Mouse (Mus musculus) T-cell, adult 2 months (primary cell): ENCODE measurements around the gene Tmtc2.

Source experiments
- DNase-seq: peaks from one replicate; pipeline ENCODE4 v3.0.0; 2022; ENCODE audit warnings: low spot score

Tmtc2 gene

DNA sequence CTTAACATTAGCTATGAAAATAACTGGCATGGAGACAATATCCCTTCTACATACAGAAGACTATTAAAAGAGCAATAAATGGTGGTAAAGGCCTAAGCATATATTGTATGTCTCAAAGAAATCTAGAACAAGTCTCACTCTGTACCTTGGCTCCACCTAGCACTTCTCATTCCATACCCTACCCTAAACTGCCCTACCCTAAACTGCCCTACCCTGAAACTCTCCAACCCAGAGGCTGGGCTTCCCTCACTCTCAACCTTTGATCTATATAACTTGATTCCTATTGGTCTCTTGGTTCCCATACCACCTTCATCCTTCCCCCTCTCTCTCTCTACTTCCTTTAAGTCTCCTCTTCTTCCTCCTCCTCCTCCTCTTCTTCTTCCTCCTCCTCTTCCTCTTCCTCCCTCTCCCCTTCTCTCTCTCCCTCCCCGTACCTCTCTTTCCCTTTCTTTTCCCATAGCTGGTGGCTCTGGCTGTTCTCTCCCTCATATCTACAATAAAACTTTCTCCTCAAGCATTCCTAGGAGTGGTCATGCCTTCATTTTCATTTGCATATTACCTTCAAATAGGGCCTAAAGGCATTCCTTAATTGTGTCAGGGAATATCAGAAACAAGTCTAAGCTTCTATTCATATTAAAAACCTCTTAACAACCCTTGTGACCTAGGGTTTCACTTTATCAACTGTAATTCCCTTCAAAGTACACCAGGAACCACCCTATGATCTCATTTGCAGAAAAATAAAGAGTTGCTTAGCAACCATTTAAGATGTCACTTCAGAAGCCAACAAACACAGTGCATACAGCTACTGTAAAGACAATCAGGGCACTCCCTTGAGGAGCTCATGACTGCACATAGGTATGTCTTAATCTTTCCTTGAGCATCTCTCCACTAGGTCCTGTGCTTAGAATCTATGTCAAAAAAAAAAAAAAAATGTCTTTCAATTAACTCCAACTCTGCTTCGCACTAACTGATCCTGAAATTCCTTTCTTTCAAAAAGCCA lies 29.9 kb downstream of the Tmtc2 start:
- DNase-seq, result no peak

DNA sequence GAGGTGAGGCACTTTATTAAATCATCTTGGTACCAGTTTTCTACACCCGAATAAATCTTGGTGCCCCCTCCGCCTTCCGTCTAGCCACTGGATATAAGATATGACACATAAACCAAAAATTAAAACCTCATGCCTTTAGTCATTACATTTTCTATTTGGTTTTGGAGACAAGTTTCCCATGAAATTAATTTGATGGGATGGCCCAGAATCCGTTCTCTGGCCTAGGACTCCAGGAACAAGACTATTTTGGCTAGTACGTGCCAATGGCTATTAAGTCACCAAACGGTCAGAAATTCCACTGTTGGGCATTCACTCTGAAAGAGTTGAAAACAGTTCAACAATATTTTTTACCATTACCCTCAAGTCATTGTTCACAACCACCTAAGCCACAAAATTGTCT lies 32.2 kb downstream of the Tmtc2 start:
- no peak for DNase-seq

DNA sequence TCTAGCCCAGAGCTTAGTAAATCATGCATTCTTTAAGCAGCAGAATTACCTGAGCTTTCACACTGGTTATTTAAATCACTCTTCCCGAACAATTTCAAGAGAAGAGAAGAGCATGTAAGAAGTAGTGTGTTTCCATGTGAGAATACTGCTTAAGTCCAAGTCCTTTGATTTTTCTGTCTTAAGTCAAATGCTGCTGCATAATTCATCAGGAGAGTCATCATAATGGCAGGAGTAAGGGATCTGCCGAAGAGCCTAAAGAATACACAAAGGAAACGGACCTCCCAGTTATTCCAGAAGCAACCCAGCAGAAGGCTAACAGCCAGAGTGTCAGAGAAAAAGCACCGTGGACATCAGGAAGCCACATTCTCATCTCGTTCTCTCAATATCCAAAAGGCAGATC lies 34.6 kb downstream of the Tmtc2 start:
- DNase-seq, result no peak

DNA sequence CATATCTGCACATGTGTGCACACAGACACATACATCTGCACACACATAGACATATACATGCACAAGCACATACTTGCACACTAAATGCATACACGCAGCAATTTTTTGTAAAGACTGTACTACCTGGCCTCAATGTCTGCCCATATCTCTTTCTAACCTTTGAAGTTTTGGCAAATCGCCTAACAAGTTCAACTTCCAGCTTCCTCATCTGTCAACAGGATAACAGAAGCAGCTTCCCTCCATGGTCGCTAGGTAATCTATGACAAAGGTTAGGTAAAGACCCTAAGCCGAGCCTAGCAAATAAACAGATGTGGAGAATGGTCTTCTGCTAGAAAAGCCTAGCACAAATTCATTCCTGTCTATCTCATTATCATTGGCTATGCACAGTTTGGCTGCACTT lies 37.3 kb downstream of the Tmtc2 start:
- DNase-seq, result no peak

DNA sequence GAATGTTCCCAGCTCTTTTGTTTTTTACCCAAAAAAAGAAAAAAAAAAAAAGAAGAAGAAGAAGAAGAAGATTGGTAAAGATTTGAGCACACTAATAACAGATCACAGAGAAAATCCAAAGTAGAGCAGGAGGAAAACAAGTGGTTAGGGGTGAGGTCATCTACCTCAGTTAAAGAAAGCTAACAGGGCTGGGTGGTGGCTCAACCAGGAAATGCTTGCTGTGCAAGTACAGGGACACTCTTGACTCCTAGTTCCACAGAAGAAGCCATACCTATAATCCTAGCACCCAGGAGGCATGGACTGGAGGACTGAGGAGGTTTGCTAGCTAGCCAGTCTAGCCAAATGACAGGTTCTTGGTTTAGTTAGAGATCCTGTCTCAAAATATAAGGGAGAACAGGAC lies 38.4 kb downstream of the Tmtc2 start:
- no peak for DNase-seq

DNA sequence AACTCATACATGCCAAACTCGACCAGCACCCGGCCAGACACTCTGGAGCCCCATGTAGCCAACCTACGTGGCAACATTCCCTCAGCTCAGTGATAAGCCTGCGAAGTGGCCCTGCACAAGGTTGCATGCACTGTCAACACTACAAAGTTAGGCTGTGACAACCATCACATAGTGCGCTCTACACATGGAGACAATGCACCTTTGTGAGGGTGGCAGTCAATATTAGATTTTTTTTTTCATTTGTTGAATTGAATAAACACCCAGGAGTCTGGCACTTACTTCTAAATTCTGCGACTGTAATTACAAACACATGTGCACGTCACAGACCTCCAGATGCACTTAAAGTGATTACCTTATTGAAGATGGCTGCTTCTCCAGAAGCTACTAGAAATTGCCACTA lies 41.5 kb downstream of the Tmtc2 start:
- no peak for DNase-seq

DNA sequence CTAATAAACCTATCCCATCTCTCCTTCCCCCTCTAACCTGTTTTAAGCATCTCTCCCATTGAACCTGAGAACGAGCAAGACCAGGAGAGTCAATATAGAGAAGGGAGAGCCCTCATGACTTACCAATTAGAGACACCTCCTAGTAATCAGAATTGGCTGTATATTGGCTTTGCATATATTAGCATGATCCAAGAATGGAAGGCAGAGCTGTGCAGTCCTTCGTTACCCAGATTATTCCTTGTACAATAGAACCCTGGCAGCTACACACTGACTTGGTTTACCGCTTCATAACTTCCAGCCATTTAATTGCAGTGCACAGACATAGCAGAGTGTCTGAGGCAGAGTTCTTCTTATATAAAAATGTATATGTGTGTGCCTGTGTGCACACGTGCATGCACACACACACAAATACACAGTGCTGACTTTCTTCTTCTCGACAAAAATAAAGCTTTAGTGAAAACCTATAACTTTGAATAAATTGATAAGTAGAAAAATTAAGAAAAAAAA lies 42.2 kb downstream of the Tmtc2 start:
- no peak for DNase-seq

DNA sequence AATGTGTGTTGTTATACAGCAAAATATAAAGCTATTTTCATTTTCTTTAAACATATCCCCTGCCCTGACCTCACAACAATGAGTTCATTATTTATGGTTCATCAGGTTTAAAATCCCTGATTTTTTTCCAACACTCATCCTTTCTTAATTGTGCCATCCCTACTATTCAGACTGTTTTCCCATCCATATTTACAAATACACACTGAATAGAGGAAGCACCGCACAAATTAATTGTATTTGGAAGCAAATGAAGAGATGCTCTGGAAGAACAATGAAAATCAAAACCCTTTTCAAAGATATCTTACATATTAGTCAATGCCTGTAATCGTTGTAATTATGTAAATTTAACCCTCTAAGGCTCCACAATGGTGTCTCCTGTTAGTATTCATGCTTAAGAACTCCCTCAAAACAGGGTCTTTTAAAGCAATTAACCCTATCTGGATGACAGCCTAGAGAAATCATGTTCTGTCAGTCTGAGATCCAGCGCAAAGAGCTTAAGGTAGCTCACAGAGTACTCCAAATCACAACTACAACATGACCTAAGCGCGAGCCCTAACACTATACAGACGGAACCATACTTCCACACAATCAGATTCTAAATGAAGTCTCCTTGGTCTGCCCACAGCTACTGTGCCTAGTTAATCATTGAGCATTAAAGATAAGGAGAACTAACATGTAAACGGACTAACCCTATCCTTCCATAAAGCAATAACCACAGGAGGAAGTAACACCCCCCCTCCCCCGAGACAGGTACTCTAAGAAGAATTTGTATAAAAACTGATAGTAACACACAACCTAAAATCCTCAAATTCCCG lies 43.0 kb downstream of the Tmtc2 start:
- no peak for DNase-seq

DNA sequence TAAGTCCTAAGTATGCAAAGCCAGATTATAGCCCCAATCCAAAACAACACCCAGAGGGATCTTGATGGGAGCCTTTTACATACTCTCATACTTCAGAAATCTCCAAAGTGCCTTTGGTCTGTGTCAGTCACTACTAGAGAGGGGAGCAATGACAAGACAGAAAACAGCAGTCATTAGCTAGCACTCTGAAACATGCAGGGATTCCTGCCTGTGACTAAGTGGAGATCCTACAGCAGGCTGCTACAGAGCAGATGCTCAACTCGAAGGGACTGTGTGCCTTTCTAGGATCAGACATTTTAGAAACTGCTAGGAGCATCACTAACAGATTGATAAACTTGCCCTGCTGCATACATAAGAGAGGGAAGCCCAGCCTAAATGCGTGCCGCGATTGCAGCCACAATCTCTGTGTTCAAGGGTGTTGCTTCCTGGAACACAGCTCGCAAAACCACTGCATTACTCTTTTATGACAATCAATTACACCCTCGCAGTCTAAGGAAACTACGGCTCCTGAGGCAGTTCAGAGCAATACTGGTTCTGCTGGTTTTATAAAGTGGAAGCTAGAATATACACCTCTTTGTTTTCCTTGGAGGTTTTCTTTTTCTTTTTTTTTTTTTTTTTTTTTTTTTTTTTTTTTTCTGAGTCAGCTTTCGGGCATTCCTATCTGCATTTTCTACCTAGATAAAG lies 50.7 kb downstream of the Tmtc2 start:
- no peak for DNase-seq

DNA sequence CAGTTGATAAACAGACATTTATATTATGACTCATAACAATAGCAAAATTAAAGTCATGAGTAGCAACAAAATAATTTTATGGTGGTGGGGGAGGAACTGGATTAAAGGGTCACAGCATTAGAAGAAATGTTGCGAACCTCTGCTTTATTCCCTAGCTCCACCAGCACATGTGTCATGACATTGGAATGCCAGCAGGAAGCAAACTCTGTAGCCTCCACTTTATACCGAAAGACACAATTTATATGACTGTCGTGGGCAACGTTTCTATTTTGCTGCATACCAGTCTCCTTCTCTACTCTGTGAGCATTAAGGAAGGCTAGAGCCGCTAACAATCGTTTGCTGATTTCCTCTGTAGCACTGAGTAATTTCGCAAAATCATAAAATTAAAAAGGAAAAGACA lies 51.8 kb downstream of the Tmtc2 start:
- no peak for DNase-seq

DNA sequence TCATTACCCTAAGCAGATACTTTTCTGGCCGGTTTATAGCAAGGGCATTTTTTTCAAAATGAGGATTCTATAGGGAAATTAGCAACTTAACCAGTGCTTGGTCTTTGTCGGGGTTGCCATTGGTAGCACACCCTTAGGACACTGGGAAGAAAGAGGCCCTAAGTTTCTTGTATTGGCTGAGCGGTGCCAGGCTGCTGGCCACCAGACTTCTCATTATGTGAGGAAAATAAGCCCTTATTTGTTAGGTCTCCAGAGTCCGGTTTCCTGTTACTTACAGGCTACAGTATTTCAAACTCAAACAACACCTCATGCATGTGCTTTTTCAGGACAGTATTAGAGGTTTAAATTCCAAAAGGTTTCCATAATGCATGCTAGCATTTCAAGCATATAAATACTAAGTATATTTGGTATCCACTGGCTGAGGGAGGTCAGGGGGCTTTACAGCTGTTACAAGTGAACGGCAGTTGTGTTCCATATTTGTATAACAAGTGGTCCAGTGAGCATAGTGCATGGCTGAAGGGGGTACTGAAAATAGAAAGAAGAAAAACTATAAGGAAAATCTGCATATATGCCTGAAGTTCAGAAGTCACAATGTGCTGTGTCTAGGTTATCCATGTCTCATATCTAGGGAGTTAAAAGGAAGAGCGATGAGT lies 55.0 kb downstream of the Tmtc2 start:
- no peak for DNase-seq

DNA sequence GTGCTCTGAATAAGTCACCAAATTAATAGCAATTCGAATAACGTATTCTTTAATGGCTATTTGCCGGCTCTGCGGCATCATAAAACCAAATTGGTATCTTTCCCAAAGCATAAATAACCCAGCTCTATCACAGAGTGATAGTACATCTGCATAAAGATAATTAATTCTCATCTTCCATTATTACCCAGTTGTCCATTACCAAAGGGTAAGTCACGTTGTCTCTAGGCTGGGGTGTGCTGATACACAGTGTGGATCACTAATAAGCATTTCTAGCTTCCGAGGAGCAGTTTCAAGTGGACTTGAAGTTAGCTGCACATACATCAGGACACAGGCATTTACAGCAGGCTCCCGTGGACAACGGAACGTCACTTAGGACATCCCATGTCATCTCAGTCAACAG lies 56.1 kb downstream of the Tmtc2 start:
- no peak for DNase-seq

DNA sequence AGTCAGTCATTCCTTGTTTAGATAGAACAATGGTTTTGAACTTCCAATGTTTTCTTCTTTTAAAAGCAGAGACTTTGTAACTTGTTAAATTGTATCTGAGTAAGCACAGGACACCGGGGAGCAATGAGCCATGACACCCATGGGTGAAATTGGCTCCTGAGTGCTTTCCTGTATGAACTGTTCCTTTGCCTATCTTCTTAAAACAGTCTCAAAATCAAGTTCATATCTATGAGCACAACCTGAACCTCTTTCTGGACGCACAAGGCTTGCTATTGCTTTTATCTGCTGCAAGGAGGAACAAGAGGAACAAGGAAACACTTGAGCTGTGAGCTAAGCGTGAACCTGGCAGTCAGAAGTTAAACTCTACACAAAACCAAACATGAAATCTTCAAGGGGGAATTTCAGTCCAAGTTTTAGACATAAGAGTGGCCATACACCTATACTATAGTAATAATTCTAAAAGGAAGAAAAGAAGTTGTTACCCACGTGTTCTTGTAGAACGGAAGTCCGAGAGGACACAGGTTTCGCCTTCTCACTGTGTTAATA lies 60.4 kb downstream of the Tmtc2 start:
- no peak for DNase-seq

DNA sequence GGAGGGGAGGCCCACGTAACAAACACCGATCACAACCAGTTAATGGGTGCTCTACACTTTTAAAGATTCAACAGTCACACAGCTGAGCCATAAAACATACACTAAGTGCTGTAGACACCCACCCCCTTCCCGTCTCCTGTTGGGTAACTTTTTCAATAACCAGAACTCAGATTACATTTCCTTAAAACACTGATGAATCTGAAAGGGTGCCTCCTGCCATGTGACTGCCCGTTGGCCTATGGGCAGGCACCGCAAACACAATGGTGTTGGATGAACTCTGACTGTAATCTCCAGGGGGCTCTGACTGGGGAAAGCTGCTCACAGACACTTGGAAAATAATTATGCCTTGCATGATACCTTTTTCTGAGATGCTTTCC lies 64.4 kb downstream of the Tmtc2 start:
- no peak for DNase-seq

DNA sequence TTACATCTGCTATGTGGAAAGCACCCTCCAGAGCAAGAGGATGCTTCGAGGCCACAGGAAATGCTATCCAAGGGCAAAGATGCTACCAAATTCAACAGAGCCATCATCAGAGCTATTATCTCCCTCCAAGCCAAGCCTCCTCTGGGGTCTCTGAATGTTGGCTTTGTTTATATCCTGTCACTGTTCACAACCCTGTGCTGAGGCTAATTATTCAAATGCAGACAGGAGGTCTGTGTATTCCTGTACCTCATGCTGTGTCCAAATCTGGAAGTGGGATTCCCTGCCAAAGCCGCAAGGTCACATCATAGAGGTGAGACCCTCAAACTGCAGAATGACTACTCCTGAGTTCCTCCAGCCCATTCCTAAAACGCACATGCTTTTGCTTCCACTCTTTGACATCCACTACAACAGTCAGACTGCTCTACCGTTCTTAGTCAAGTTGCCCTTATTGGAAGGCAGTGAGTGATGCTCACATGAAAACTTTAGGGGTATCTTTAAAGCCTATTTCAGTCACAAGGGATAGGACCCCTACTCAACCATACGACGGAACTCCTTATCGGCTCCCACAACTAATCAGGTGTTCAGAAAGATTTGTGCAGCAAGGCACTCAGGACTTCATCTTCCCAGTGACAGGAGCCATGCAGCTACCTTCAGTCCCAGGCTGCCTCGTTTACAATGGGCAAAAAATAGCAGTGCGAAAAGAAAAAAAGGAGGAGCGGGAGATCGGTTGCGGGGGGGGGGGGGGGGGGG lies 64.9 kb downstream of the Tmtc2 start:
- DNase-seq, result no peak

DNA sequence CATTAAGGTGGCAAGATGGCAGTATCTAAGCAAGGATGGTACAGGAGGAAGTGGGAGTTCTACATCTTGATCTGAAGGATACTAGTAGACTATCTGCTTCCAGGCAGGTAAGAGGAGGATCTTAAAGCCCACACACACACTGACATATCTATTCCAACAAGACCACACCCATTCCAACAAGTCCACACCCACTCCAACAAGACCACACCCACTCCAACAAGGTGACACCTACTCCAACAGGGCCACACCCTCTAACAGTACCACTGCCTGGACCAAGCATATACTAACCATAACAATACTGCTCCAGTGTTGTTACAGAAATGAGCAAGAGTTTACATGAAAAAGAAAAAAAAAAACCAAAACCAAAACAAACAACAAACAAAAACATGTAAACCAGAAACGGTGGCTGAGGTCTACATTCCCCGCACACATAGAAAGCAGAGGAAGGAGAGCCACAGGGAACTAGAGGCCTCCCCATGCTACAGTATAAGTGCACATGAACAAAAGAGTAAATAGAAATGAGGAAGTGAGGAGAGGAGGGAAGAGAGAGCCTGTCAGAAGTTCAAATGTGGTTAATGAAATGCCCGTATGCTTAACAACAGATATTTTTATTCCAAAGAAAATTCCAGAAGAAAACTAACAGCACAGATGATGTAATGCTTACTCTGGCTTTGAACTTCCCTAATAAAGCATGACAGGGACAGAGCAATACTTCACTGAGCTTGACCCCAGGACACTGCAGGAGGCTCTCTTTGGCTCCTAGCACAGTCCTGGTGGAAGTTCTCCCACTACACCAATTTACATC lies 66.1 kb downstream of the Tmtc2 start:
- DNase-seq, result no peak

DNA sequence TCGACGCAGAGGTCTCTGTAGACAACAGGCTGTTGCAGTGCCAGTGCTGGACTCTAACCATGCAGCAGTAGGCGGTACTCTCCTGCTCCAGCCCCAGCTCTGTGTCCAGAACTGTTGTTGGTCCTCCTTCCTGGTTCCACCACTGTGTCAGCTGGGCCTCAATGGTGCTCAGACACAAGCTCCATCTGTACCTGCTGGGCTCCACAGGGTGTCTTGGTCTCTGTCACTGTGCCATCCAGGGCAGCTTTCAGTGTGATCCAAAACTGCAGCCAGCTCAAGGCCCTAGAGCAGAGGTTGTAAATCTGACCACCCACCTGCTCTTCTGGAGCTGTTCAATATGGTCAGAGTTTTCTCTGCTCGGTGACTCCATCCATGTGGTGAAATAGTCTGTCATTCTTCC lies 68.2 kb downstream of the Tmtc2 start:
- no peak for DNase-seq

DNA sequence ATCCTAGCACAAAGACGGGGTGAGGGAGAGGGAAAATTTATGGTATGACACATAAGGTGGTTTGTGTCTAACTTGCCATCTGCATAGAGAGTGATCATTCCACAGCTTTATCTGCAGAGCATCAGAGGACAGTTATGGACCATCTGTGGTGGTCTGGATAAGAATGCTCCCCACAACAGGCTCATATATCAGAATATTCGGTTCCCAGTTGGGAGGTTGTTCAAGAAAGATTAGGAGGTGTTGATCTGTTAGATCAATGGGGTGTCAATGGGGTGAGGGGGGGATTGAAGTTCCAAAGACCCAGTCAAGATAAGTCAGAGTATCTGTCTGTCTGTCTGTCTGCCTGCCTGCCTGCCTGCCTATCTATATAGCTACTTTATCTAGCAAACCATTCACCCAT lies 69.8 kb downstream of the Tmtc2 start:
- no peak for DNase-seq

DNA sequence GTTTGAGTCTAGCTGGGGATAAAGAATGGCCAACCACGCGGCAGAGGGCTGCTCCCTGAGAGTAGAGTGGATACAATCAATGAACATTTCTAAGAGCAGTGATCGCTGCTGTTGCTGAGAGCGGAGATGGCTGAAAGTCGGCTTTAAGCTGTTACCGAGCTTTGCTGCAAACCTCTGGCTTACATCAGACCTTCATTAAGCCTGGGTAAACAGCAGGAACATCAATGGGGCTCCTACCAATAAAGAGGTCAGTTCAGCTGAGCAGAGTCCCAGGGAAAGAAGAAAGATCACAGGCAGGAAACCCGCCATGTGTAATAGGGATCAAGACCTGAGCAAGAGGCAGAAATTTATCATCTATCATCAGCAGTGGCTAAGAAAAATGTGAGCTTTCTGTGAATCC lies 72.5 kb downstream of the Tmtc2 start:
- no peak for DNase-seq

DNA sequence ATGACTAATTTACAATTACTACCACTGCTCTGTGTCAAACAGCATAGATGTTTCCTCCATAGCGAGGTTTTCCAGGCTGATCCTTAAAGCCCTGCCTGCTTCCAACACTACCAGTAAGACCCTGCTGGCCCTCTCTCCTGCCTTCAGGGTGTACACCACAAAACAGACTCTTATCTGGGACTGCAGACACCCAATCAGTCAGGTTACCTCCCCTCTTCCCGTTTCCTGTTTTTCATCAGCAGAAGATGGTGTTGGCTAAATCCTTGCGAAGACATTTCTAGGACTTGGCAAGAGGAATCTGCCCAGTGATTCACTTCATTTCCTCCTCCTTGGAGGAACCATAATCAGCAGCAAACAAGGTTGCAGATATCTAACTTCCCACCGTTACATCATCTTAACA lies 73.8 kb downstream of the Tmtc2 start:
- no peak for DNase-seq
